Mouse (Mus musculus) heart, postnatal 25 days (tissue): Measurements from ENCODE around the gene Olfr488. TPM values are rescaled to one million over a fixed set of nuclear protein-coding genes. Genes with fewer than 3 reads are reported as not detected.
"Not testable (repeated sequence)": the region's sequence is repeated elsewhere in the genome, so short reads cannot be mapped to it uniquely, and the experiment has no call there.

Source experiments
- DNase-seq: peaks from one replicate; pipeline ENCODE4 v3.0.0; 2022; ENCODE audit warnings: low spot score
- intact Hi-C: fragments of 180-260 bp; cut with DNase I; formaldehyde crosslinking; loops from one replicate; pipeline ENCODE4 v1.15.1; 2025
- total RNA-seq, 2 experiments: library from RNA; stranded (reverse); gene quantifications; 2 replicates each; pipeline ENCODE4 v1.2.3; 2021

The Olfr488 gene
- total RNA-seq, result not detected

DNA sequence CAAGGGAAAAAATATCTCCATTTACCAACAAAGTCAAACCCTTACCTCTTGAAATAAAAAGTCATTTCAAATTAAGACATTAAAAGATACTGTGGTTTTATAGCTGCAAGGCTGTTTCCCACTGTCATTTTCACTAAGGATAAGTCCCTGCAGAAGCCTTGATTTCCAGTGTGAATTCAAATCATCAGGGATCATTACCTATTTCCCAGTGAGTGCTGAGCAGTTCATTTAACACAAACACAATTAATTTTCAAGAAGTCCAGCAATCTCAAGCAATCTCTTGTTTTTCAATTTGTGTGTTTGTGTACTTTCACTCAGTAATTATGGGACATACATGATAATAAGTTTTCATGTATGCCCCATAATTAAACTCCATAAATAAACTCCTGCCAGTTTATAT lies at the start of gene Olfr488:
Gene Olfr488, minus strand, starts transcription at position 101 of the 400 bp plus-strand sequence.
- DNase-seq, result no peak
- intact Hi-C loops, result no loop called here

DNA sequence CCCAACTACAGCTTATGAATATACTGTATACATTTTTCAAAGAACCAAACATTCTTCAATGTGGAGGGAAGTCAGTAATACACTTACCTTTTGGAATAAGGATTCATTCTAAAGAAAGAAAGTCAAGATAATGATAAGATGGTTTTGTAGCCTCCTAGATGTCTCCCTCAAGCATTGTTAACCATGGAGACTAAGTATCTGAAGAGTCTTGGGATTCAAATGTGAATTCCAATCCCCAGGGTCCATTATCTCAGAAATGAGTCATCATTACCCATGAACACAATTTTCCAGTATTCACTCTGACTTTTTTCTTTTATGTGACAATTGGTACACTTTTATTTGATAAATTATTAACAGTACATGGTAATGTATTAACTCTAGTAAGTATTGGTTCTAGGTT lies 30.7 kb upstream of the Olfr488 start, which contains the start of gene Olfr490:
Gene Olfr490, minus strand, starts transcription at position 101 of the 400 bp plus-strand sequence.
- intact Hi-C loops, result no loop called here
- DNase-seq, result no peak

DNA sequence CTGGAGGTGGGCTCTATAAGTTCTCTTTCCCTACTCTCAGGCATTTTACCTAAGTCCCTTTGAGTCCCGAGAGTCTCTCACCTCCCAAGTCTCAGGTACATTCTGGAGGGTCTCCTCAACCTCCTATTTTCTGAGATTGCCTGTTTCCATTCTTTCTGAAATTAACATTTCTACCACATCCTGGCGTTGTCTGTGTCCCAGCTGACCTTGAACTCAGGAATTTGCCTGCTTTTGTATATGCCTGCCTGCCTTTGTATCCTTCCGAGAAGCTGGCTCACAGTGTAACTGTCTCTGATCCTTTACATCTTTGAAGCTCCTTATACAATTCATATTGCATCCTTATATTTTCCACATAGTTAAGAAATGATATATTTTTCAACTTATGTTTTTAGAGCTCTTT lies 24.6 kb downstream of the Olfr488 start:
- no peak for DNase-seq
- intact Hi-C loops, result no loop called here

DNA sequence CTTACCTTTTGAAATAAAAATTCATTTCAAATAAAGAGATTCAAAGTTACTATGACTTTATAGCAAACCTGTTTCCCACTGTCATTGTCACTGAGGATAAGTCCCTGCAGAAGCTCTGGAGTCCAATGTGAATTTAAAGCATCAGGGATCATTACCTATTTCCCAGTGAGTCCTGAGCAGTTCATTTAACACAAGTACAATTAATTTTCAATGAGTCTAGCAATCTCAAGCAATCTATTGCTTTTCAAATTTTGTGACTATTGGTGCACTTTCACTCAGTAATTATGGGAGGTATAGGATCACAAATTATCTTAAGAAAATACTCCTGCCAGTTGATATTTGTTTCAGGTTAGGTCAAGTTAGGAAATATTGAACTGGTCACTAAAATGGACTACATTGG lies 43.6 kb downstream of the Olfr488 start, which contains the start of gene Olfr487:
Gene Olfr487, minus strand, starts transcription at position 101 of the 400 bp plus-strand sequence.
- DNase-seq, intact Hi-C loops: not testable (repeated sequence)

Other genes with a start within 250 kb of the Olfr488 start
- gene Olfr478, start 224.4 kb downstream of the Olfr488 start, total RNA-seq, result not detected
- not detected for gene Olfr479, start 207.7 kb downstream of the Olfr488 start, total RNA-seq
- not detected for gene Olfr480, start 191.0 kb downstream of the Olfr488 start, total RNA-seq
- not detected for gene Olfr481, start 178.5 kb downstream of the Olfr488 start, total RNA-seq
- under 1 TPM; 0.59 to 0.94 TPM for gene Olfr482, start 160.8 kb downstream of the Olfr488 start, total RNA-seq
- gene Olfr483, start 157.5 kb downstream of the Olfr488 start, total RNA-seq, result not detected
- gene Olfr484, start 130.9 kb downstream of the Olfr488 start, total RNA-seq, result not detected
- not detected for gene Olfr485, start 98.5 kb downstream of the Olfr488 start, total RNA-seq
- not detected for gene Olfr486, start 85.6 kb downstream of the Olfr488 start, total RNA-seq
- not detected for gene Olfr487, start 43.7 kb downstream of the Olfr488 start, total RNA-seq
- gene Olfr490, start 30.6 kb upstream of the Olfr488 start, total RNA-seq, result not detected
- gene Olfr491, start 55.1 kb upstream of the Olfr488 start, total RNA-seq, result not detected
- gene Olfr492, start 65.3 kb upstream of the Olfr488 start, total RNA-seq, result not detected
- not detected for gene Olfr493, start 88.6 kb upstream of the Olfr488 start, total RNA-seq
- gene Olfr494, start 107.0 kb upstream of the Olfr488 start, total RNA-seq, result not detected
- gene Olfr495, start 134.8 kb upstream of the Olfr488 start, total RNA-seq, result not detected
- gene Olfr497, start 162.1 kb upstream of the Olfr488 start, total RNA-seq, result not detected
- not detected for gene Olfr498, start 207.0 kb upstream of the Olfr488 start, total RNA-seq